Mouse (Mus musculus): ENCODE measurements around the gene Map2. TPM values are rescaled to one million over a fixed set of nuclear protein-coding genes. Genes with fewer than 3 reads are reported as not detected.

Map2 gene
- polyA plus RNA-seq, 1 experiment from 2014 or later, result 0.65 TPM

DNA sequence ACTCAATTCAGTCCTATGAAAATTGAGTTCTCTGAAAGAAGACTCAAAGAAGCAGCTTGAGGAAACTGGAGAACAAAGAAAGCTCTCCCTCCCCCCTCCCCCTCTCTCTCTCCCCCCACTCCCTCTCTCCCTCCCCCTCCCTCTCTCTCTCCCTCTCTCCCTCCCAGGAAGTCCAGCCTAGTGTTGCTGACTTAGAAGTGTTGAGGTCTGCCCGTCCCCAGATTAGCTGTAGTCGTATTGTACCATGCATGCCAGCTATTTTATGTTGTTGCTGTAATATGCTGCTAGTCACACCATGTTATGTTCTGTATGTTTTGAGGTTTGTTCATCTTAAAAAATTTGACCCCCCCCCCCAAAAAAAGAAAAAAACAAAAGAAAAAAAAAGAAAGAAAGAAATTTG, 281.5 kb downstream of the Map2 start:
- ChIA-PET POLR2A (no interaction called here), CTCF (no interaction called here)
- DNase-seq (ENCODE audit: low read depth, low spot score), result no peak
- no peaks in the 10 kb centered on the region for H3K27me3 ChIP-seq
- in situ Hi-C loops (cut with MboI; ENCODE audit: low pct_unique_long_range_greater_than_20kb), result no loop called here
- no peak for ATAC-seq
- TF ChIP-seq CTCF (IDR thresholded peaks at IDR 0.05), result no peak

DNA sequence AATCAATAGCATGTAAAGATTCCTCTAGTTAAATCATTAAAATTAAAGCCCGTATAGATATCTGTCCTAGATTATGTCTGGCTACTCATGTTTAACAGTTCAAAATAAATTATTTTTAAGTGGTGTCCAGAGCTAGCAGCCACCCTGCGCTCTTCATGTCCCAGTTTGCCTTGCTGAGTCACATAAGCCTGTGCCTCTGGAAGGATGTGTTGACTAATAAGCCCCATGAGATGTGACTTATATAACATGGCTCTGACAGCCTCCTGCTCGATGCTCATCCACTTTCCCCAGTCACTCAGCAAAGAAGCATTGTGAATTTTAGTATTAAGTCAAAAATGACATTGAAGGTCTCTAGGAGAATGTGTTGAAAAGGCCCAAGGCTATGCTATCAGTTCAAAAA, 282.7 kb downstream of the Map2 start:
- no peaks in the 10 kb centered on the region for H3K27me3 ChIP-seq
- DNase-seq (ENCODE audit: low read depth, low spot score) (no peak), ATAC-seq (no peak)
- ChIA-PET POLR2A (no interaction called here), CTCF (no interaction called here)
- TF ChIP-seq CTCF (IDR thresholded peaks at IDR 0.05), result no peak
- in situ Hi-C loops (cut with MboI; ENCODE audit: low pct_unique_long_range_greater_than_20kb), result no loop called here

DNA sequence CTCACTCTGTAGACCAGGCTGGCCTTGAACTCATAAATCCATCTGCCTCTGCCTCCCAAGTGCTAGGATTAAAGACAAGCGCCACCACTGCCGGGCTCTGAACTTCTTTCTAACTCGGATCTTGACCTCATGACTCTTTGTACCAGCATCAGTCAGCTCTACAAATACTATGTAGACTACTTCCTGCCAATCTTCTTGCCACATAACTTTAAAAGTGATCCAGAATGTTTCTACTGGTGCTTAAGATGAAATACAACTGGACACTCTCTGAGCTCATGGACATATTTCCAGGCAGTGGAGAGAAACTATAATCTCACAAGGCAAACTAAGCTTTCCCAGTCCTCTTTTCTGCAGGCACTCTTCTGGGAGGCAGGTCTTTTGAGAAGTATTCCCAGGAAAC, 284.3 kb downstream of the Map2 start:
- ATAC-seq, result no peak
- no peak for TF ChIP-seq CTCF (IDR thresholded peaks at IDR 0.05)
- DNase-seq (ENCODE audit: low read depth, low spot score), result no peak
- CTCF ChIA-PET, result no interaction called here
- in situ Hi-C loops (cut with MboI; ENCODE audit: low pct_unique_long_range_greater_than_20kb), result no loop called here
- POLR2A ChIA-PET, result no interaction called here
- no peaks in the 10 kb centered on the region for H3K27me3 ChIP-seq

DNA sequence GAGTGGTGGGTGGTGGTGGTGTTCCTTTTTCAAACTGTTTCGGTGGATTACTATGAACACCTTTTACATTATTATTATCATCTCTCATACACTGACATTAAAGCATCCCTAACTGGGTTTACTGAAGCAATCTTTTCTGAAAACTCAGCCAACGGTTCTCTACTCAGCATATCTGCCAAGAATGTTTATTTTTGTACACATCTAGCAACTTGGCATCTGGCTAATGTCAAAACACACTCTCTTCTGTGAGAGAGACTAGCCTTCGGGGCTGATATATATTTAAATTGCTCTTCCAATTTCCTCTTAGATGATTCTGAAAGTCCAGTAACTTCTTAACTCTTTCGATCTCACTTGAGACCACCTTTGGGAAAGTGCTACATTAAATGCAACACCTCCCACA, 285.8 kb downstream of the Map2 start:
- ChIA-PET POLR2A (no interaction called here), CTCF (no interaction called here)
- no peak for DNase-seq (ENCODE audit: low read depth, low spot score)
- H3K27me3 ChIP-seq, result no peaks in the 10 kb centered on the region
- ATAC-seq, result no peak
- no peak for TF ChIP-seq CTCF (IDR thresholded peaks at IDR 0.05)
- in situ Hi-C loops (cut with MboI; ENCODE audit: low pct_unique_long_range_greater_than_20kb), result no loop called here

DNA sequence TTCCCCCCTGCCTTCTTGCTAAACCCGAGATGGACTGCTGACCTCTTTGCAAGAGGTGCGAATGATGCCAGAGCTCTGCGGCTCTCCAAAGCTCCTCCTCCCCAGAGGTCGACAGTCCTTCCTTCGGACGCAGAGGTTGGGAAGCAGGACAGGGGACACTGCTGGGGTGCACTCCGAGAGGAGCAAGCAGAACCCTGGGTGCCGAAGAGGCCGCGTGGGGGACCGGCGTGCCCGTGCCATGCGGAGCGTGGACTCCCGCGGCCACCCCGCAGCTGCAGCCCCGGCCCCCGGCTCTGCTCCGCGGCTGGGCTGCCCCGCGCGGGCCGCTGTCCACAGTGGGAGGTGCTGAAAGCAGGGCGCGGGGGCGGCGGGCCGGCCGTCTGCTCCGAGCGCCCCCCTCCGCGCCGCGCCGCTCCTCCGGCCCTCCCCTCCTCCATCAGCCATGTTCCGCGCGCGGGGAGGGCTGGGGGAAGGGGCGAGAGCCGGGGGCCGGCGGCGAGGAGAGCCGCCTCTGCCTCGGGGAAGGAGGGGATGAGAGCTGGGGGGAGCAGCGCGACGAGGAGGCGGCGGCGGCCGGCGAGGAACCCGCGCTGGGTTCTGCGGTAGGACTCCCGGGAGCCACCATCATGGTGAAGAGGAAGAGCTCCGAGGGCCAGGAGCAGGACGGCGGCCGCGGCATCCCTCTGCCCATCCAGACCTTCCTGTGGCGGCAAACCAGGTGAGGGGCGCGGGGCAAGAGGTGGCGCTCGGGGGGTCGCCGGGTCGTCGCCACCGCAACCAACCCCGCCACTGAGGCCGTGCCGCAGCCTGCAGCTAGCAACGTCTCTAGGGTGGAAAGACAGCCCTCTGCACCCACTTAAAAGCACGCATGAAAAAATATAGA, 293.0 kb downstream of the Map2 start, which contains the start of gene Unc80:
Unc80 (plus strand) TSS at position 547 of the 883 bp plus-strand sequence.
- peak; percentile 51 for ATAC-seq
- no peak for DNase-seq (ENCODE audit: low read depth, low spot score)
- peaks cover 30% of the 10 kb centered on the region for H3K27me3 ChIP-seq
- CTCF ChIA-PET, result no interaction called here
- in situ Hi-C loops (cut with MboI; ENCODE audit: low pct_unique_long_range_greater_than_20kb), result no loop called here
- TF ChIP-seq CTCF (IDR thresholded peaks at IDR 0.05), result no peak
- POLR2A ChIA-PET, result no interaction called here

DNA sequence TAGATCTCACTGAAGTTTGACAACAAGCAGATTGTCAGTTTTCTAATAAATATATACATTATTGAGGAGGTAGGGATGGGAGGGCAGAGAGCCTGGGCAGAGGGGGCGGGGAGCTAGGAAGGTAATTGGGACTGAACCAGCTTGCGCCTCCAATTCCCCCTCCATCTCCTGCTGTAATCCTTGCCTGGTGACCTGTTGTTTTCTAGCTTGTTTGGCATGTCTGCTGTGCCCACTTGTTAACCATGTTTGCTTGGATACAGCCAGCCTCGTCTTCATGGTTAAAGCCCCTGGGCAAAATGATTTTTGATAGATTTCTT, 293.6 kb downstream of the Map2 start:
- TF ChIP-seq CTCF (IDR thresholded peaks at IDR 0.05), result no peak

DNA sequence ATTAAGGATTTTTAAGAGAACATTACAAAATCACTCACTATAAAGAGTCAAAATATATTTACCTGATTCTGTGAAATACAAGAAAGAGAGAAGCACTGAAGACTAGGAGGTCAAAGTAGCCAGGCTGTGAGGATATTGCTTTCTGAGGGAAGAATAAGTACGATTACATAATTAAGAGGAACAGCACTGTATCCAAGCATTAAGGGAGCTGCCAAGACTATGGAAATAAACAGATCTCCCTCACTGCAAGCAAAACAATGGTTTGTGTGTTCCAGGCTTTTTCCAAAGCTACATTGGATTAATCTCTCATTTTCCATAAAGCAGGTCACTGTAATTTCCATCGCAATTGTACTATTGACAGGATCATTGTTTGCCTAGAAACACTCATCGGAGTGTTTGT, 307.7 kb downstream of the Map2 start:
- CTCF ChIA-PET, result no interaction called here
- ATAC-seq, result no peak
- DNase-seq (ENCODE audit: low read depth, low spot score), result no peak
- in situ Hi-C loops (cut with MboI; ENCODE audit: low pct_unique_long_range_greater_than_20kb), result no loop called here
- TF ChIP-seq CTCF (IDR thresholded peaks at IDR 0.05), result no peak
- POLR2A ChIA-PET, result no interaction called here
- peaks cover 6% of the 10 kb centered on the region for H3K27me3 ChIP-seq

More for the DNA sequence above, 293.6 kb downstream of the Map2 start:
- POLR2A ChIA-PET, result no interaction called here
- CTCF ChIA-PET, result no interaction called here
- in situ Hi-C loops (cut with MboI; ENCODE audit: low pct_unique_long_range_greater_than_20kb), result no loop called here
- no peak for ATAC-seq
- no peak for DNase-seq (ENCODE audit: low read depth, low spot score)
- H3K27me3 ChIP-seq, result peaks cover 30% of the 10 kb centered on the region

Other genes with a start within 250 kb of the Map2 start
- gene Crygf, start 248.8 kb upstream of the Map2 start, polyA plus RNA-seq (2021), result not detected

All from Patski (cell line).